Mouse (Mus musculus) embryonic fibroblast, embryonic 13.5 days (primary cell): ENCODE measurements around the gene Dpp6.

Experiments
- CTCF ChIP-seq: IDR thresholded peaks from 2 replicates; pipeline ENCODE4 v1.5.1; 2011; ENCODE audit warnings: mild to moderate bottlenecking, control low read depth, low read length, moderate library complexity, borderline replicate concordance; ENCODE audit not compliant: insufficient read depth
- POLR2A ChIP-seq: IDR thresholded peaks from 2 replicates; pipeline ENCODE4 v1.6.1; 2011; ENCODE audit warnings: low read depth, mild to moderate bottlenecking, control low read depth, low read length, moderate library complexity

DNA sequence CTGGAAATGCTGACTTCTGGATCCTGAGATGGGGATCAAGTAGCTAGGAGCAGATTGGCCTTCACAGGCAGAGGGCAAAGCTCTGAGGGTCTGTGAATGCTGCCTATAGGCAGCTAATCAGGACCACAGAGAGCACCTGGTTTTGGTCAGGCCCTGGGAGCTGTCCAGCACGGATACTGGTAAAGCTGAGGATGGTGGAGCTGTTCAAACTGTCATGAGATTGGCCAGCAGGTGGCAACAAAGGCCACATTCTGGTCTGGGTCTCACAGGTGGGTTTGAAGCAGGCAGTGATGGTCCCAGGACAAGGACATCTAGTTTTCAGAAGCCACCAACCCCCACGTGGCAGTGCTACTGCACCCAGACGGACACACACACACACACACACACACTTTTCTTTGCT, 920.2 kb downstream of the Dpp6 start:
- no peak for TF ChIP-seq POLR2A
- TF ChIP-seq CTCF, result peak; percentile 59; the same call in 1 of the 2 replicates
